Mouse (Mus musculus): ENCODE data around the gene Aox3. TPM values are rescaled to one million over a fixed set of nuclear protein-coding genes. Genes with fewer than 3 reads are reported as not detected.
A peak's percentile ranks its signal among the peaks of the same experiment; 100 is the strongest.

Gene Aox3
- total and polyA plus RNA-seq, 3 experiments, result 1.2 to 2.0 (median 1.2) TPM

DNA sequence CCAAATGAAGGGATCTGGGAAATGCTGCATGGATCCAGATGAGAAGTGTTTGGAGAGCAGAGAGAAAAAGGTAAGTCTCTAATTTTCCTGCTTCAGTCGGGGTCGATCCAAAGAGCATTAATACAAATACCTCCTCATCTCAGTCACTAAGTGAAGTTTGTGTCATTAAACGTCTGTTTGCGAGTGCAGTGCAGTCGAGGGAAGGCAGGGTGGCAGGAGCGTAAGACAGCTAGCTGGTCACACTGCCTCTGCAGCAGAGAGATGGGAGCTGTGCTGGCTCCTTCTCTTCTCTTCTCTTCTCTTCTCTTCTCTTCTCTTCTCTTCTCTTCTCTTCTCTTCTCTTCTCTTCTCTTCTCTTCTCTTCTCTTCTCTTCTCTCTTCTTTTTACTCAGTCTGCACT lies 115.2 kb downstream of the Aox3 start:
- Histone ChIP-seq H3K4me1 (ENCODE audit: control insufficient read depth, insufficient read depth, low read length) (no peaks in the 10 kb centered on the region), H3K9ac (ENCODE audit: low read depth, low read length) (no peak overlapping the region), H3K4me3 (no peak overlapping the region), H3K27me3 (ENCODE audit: control insufficient read depth, insufficient read depth, low read length) (no peaks in the 10 kb centered on the region), H3K27ac (no peak overlapping the region), H3K36me3 (ENCODE audit: control insufficient read depth, insufficient read depth, low read length) (no peaks in the 10 kb centered on the region), H3K79me2 (replicated peaks; ENCODE audit: control insufficient read depth, insufficient read depth, low read length) (no peaks in the 10 kb centered on the region)
- intact Hi-C loops (cut with DNase I), result no loop called here
- WGBS, result 74% methylated on average over 6 of the region's 6 CpGs
- no peak for DNase-seq
- TF ChIP-seq POLR2A (IDR thresholded peaks at IDR 0.05; ENCODE audit: insufficient read depth, low read depth, low read length) (no peak), EP300 (IDR thresholded peaks at IDR 0.05; ENCODE audit: insufficient read depth, low read depth, low read length) (no peak), CTCF (IDR thresholded peaks at IDR 0.05) (no peak)

DNA sequence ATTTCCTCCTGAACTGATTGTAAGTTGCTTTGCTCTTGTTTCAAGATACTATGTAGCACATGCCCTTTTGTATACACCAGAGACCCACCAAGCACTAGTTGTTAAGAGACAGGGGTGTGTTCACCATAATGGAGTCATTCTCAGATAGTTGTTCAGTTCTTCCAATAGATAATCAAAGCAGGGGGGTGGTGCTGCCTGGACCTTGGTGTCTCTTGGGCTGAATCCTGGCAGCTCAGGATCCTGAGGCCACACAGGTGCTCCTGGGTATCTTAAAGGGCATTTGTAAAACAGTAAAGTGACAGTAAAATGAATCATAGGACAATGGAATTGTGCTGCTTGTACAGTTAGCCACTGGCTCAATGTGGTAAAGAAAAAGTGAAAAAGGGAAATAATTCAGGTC lies 116.0 kb downstream of the Aox3 start:
- H3K79me2 ChIP-seq (replicated peaks; ENCODE audit: control insufficient read depth, insufficient read depth, low read length), result no peaks in the 10 kb centered on the region
- intact Hi-C loops (cut with DNase I), result no loop called here
- H3K27me3 ChIP-seq (ENCODE audit: control insufficient read depth, insufficient read depth, low read length), result no peaks in the 10 kb centered on the region
- TF ChIP-seq CTCF (IDR thresholded peaks at IDR 0.05), result no peak
- TF ChIP-seq POLR2A (IDR thresholded peaks at IDR 0.05; ENCODE audit: insufficient read depth, low read depth, low read length), result no peak
- TF ChIP-seq EP300 (IDR thresholded peaks at IDR 0.05; ENCODE audit: insufficient read depth, low read depth, low read length), result no peak
- no peak overlapping the region for H3K27ac ChIP-seq
- DNase-seq, result no peak
- H3K9ac ChIP-seq (ENCODE audit: low read depth, low read length), result no peak overlapping the region
- no peaks in the 10 kb centered on the region for H3K4me1 ChIP-seq (ENCODE audit: control insufficient read depth, insufficient read depth, low read length)
- no peaks in the 10 kb centered on the region for H3K36me3 ChIP-seq (ENCODE audit: control insufficient read depth, insufficient read depth, low read length)
- no peak overlapping the region for H3K4me3 ChIP-seq

DNA sequence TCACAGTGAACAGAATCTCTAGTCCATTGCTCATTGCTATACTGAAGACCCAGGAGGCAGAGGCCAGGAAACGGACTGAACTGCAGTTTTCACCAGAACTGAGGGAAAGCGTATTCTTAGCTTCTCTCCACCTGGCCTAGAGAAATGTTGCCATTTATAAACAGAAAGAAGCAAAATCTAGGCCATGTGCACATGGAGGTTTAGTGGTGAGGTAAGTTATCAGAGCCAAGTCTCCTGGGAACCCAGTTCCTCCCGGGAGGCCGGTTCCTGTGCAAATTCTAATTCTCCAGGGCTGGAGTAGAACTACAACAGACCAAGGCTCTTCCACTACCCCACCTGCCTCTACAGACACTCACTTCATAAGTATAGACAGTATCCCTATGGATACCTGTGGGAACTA lies 116.8 kb downstream of the Aox3 start:
- Histone ChIP-seq H3K36me3 (ENCODE audit: control insufficient read depth, insufficient read depth, low read length) (no peaks in the 10 kb centered on the region), H3K27me3 (ENCODE audit: control insufficient read depth, insufficient read depth, low read length) (no peaks in the 10 kb centered on the region), H3K27ac (no peak overlapping the region), H3K4me3 (no peak overlapping the region), H3K9ac (ENCODE audit: low read depth, low read length) (no peak overlapping the region), H3K4me1 (ENCODE audit: control insufficient read depth, insufficient read depth, low read length) (no peaks in the 10 kb centered on the region), H3K79me2 (replicated peaks; ENCODE audit: control insufficient read depth, insufficient read depth, low read length) (no peaks in the 10 kb centered on the region)
- DNase-seq, result no peak
- WGBS, result 61% methylated on average over 4 of the region's 4 CpGs
- TF ChIP-seq POLR2A (IDR thresholded peaks at IDR 0.05; ENCODE audit: insufficient read depth, low read depth, low read length) (no peak), EP300 (IDR thresholded peaks at IDR 0.05; ENCODE audit: insufficient read depth, low read depth, low read length) (no peak), CTCF (IDR thresholded peaks at IDR 0.05) (no peak)
- intact Hi-C loops (cut with DNase I), result no loop called here

DNA sequence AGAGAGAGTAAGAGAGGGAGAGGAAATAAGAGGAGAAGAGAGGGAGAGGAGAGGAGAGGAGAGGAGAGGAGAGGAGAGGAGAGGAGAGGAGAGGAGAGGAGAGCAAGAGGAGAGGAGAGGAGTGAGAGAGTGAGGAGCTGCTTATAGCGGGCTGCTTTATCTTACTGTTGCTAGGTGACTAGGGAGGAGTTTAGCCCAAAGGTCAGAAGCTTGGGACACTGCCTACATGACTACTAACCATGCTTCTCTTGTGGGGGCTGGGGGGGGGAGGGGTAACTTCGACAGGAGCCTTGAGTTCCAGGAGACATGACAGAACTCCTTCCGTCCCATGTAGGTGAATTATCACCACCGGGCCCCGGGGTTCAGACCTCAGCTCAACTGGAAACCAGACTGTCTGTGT lies 117.6 kb downstream of the Aox3 start:
- no peak overlapping the region for H3K4me3 ChIP-seq
- intact Hi-C loops (cut with DNase I), result no loop called here
- no peak overlapping the region for H3K9ac ChIP-seq (ENCODE audit: low read depth, low read length)
- no peaks in the 10 kb centered on the region for H3K79me2 ChIP-seq (replicated peaks; ENCODE audit: control insufficient read depth, insufficient read depth, low read length)
- H3K36me3 ChIP-seq (ENCODE audit: control insufficient read depth, insufficient read depth, low read length), result no peaks in the 10 kb centered on the region
- no peaks in the 10 kb centered on the region for H3K4me1 ChIP-seq (ENCODE audit: control insufficient read depth, insufficient read depth, low read length)
- no peak for TF ChIP-seq EP300 (IDR thresholded peaks at IDR 0.05; ENCODE audit: insufficient read depth, low read depth, low read length)
- no peak for TF ChIP-seq POLR2A (IDR thresholded peaks at IDR 0.05; ENCODE audit: insufficient read depth, low read depth, low read length)
- no peak for TF ChIP-seq CTCF (IDR thresholded peaks at IDR 0.05)
- 39% methylated on average over 5 of the region's 5 CpGs for whole genome bisulfite sequencing
- H3K27me3 ChIP-seq (ENCODE audit: control insufficient read depth, insufficient read depth, low read length), result no peaks in the 10 kb centered on the region
- DNase-seq, result no peak
- H3K27ac ChIP-seq, result no peak overlapping the region

DNA sequence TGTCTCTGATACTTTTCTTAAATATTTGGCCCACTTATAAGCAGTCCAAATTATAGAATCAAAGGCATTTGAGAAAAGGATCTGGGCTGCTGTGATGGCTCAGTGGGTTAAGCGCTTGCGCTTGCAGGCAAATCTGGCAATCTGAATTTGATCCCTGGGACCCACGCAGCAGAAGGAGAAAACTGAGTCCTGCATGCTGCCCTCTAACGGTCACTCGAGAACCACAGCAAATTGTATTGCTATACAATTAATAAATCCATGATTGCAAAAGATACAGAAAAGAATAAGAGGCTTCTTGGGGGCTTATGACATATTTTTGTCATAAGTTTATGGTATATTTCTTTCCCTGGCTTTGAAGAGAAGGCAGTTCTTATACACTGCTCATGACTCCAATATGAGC lies 122.5 kb downstream of the Aox3 start:
- no peaks in the 10 kb centered on the region for H3K27me3 ChIP-seq (ENCODE audit: control insufficient read depth, insufficient read depth, low read length)
- H3K4me3 ChIP-seq, result no peak overlapping the region
- H3K27ac ChIP-seq, result no peak overlapping the region
- DNase-seq, result no peak
- intact Hi-C loops (cut with DNase I), result no loop called here
- WGBS, result 43% methylated on average over 5 of the region's 5 CpGs
- no peaks in the 10 kb centered on the region for H3K4me1 ChIP-seq (ENCODE audit: control insufficient read depth, insufficient read depth, low read length)
- TF ChIP-seq EP300 (IDR thresholded peaks at IDR 0.05; ENCODE audit: insufficient read depth, low read depth, low read length), result no peak
- peak; percentile 18; the same call in 1 of the 2 replicates for TF ChIP-seq CTCF (IDR thresholded peaks at IDR 0.05)
- H3K36me3 ChIP-seq (ENCODE audit: control insufficient read depth, insufficient read depth, low read length), result no peaks in the 10 kb centered on the region
- no peak overlapping the region for H3K9ac ChIP-seq (ENCODE audit: low read depth, low read length)
- no peaks in the 10 kb centered on the region for H3K79me2 ChIP-seq (replicated peaks; ENCODE audit: control insufficient read depth, insufficient read depth, low read length)

DNA sequence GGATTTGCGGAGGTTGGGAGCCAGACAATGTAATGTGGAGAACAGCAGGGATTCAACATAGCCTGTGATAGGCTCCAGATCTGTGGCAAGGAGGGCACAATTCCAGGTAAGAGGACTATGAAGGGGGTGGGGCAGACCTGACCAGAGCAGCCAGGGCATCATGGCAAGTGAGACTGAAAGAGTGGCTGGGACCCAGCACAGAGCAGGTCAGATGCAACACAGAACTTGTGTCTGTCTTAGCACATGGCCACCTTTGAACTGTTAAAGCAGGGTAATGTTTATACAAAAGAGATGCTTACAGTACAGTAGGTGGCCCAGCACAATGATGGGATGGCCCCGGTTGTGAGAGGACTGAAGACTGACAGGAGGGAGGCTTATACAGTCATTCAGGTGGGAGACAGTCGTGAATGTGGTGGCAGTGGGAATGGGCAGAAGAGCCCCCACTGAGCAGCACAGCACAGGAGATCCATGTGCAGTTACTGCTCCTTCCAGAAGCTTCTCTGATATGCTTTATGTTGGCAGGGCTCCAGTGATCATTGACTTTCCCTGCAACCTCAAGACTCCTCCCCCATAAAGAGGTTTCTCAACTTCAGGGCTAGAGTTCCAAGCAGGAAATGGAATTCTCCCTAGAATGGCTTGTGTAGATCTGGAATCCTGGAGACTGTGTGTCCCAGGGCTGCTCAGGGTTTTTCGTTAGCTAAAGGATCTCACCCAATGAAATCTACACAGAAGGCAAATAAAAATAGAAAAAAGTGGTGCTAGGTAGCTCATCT lies 124.8 kb downstream of the Aox3 start:
- Histone ChIP-seq H3K9ac (ENCODE audit: low read depth, low read length) (no peak overlapping the region), H3K27ac (no peak overlapping the region), H3K79me2 (replicated peaks; ENCODE audit: control insufficient read depth, insufficient read depth, low read length) (no peaks in the 10 kb centered on the region), H3K27me3 (ENCODE audit: control insufficient read depth, insufficient read depth, low read length) (no peaks in the 10 kb centered on the region), H3K36me3 (ENCODE audit: control insufficient read depth, insufficient read depth, low read length) (no peaks in the 10 kb centered on the region), H3K4me3 (no peak overlapping the region), H3K4me1 (ENCODE audit: control insufficient read depth, insufficient read depth, low read length) (no peaks in the 10 kb centered on the region)
- DNase-seq, result no peak
- WGBS, result 70% methylated on average over 4 of the region's 4 CpGs
- TF ChIP-seq EP300 (IDR thresholded peaks at IDR 0.05; ENCODE audit: insufficient read depth, low read depth, low read length) (no peak), CTCF (IDR thresholded peaks at IDR 0.05) (no peak), POLR2A (IDR thresholded peaks at IDR 0.05; ENCODE audit: insufficient read depth, low read depth, low read length) (no peak)
- intact Hi-C loops (cut with DNase I), result no loop called here

Data from heart, adult 2 months (tissue).